Mouse (Mus musculus): ENCODE results near the gene Ttc21a. TPM values are rescaled to one million over a fixed set of nuclear protein-coding genes. Genes with fewer than 3 reads are reported as not detected.

Gene Ttc21a
- polyA plus RNA-seq, 1 experiment, result not detected

- Histone ChIP-seq H3K36me3 (ENCODE audit: control insufficient read depth) (peaks cover 12% of the 10 kb centered on the region; the same call in 1 of the 2 replicates), H3K4me3 (replicated peaks) (no peak overlapping the region), H3K4me1 (ENCODE audit: control insufficient read depth) (peaks cover 24% of the 10 kb centered on the region), H3K27me3 (ENCODE audit: control insufficient read depth) (peaks cover 10% of the 10 kb centered on the region), H3K9me3 (ENCODE audit: control insufficient read depth, low read length) (no peaks in the 10 kb centered on the region; the same call in 1 of the 2 replicates)
- no peak for TF ChIP-seq TAL1 (IDR thresholded peaks at IDR 0.05; ENCODE audit: low read length)
- TF ChIP-seq GATA1 (IDR thresholded peaks at IDR 0.05; ENCODE audit: low read length), result no peak
Measured at GRCm38 (mm10) chr9:119976704-119977556, 39.5 kb downstream of the Ttc21a start.

DNA sequence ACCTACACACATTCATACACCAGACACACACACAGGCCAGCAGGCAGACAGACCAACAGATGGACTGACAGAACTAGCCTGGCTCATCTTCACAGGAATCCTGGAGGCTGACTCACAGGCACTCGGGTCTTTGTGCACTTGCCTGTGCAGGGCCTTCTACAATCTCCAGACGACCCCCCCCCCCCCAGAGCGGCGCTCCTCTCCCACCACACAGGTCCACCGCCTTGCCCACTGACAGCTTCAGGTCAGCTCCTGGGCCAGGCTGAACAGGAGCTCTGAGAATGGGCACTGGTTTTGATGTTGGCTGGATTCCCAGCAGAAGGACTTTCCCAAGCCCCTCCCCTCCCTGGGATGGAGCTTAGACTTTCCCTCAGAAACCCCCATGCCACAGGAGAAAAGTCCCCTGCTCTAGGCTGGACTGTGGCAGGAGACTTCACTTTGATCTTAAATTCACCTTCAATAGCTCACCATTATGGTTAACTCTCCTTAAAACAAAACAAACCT, 40.2 kb downstream of the Ttc21a start:
- no peak overlapping the region for H3K4me3 ChIP-seq (replicated peaks)
- no peaks in the 10 kb centered on the region; the same call in 1 of the 2 replicates for H3K9me3 ChIP-seq (ENCODE audit: control insufficient read depth, low read length)
- peaks cover 30% of the 10 kb centered on the region for H3K4me1 ChIP-seq (ENCODE audit: control insufficient read depth)

DNA sequence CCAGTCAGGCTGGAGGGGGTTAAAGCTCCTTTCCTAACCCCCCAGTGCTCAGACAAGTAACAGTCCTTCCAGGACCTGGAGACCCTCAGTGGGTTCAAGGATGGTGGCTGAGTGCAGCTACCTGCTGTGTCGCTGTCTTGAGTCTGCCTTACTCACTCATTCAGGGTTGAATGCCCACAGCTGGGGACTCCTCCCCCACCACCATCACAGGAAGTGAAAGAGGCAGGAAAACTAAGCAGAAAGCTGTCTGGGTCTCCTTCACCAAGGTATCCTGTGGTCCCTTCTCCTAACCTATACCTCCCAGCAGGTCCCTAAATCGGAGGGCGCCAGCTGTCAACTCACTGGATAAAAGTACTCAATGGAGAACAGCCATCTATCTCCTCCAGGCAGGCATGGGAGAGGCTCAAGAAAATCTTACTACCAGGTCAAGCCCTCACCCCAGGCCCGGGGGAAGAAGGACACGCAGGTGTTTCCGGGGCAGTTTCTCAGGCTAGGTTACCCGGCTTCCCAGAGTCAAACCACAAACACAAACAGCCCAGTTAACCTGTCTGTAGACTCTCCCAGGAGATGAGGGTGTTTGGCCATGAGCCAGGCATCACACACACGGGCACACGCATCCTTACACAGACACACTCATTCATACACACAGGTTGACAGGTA, 40.9 kb downstream of the Ttc21a start:
- Histone ChIP-seq H3K9me3 (ENCODE audit: control insufficient read depth, low read length) (no peaks in the 10 kb centered on the region; the same call in 1 of the 2 replicates), H3K4me3 (replicated peaks) (no peak overlapping the region), H3K36me3 (ENCODE audit: control insufficient read depth) (peaks cover 5% of the 10 kb centered on the region; the same call in 1 of the 2 replicates), H3K27me3 (ENCODE audit: control insufficient read depth) (peaks cover 23% of the 10 kb centered on the region), H3K4me1 (ENCODE audit: control insufficient read depth) (peaks cover 37% of the 10 kb centered on the region)
- TF ChIP-seq GATA1 (IDR thresholded peaks at IDR 0.05; ENCODE audit: low read length), result no peak
- TF ChIP-seq TAL1 (IDR thresholded peaks at IDR 0.05; ENCODE audit: low read length), result no peak

More for the DNA sequence above, 40.2 kb downstream of the Ttc21a start:
- Histone ChIP-seq H3K36me3 (ENCODE audit: control insufficient read depth) (peaks cover 9% of the 10 kb centered on the region; the same call in 1 of the 2 replicates), H3K27me3 (ENCODE audit: control insufficient read depth) (peaks cover 16% of the 10 kb centered on the region)
- TF ChIP-seq GATA1 (IDR thresholded peaks at IDR 0.05; ENCODE audit: low read length) (no peak), TAL1 (IDR thresholded peaks at IDR 0.05; ENCODE audit: low read length) (no peak)

- no peak overlapping the region for H3K4me3 ChIP-seq (replicated peaks)
Measured at GRCm38 (mm10) chr9:119978811-119979441, 41.5 kb downstream of the Ttc21a start.

GRCm38 (mm10) chr9:119979749-119980148, 42.3 kb downstream of the Ttc21a start:
- no peaks in the 10 kb centered on the region for H3K9me3 ChIP-seq (ENCODE audit: control insufficient read depth, low read length)
- H3K4me3 ChIP-seq (replicated peaks), result no peak overlapping the region
- TF ChIP-seq GATA1 (IDR thresholded peaks at IDR 0.05; ENCODE audit: low read length), result no peak
- no peak for TF ChIP-seq TAL1 (IDR thresholded peaks at IDR 0.05; ENCODE audit: low read length)
- H3K27me3 ChIP-seq (ENCODE audit: control insufficient read depth), result peaks cover 38% of the 10 kb centered on the region
- H3K4me1 ChIP-seq (ENCODE audit: control insufficient read depth), result peaks cover 50% of the 10 kb centered on the region
- no peaks in the 10 kb centered on the region for H3K36me3 ChIP-seq (ENCODE audit: control insufficient read depth)

More at GRCm38 (mm10) chr9:119978811-119979441, 41.5 kb downstream of the Ttc21a start:
- peaks cover 30% of the 10 kb centered on the region for H3K27me3 ChIP-seq (ENCODE audit: control insufficient read depth)
- TF ChIP-seq TAL1 (IDR thresholded peaks at IDR 0.05; ENCODE audit: low read length) (no peak), GATA1 (IDR thresholded peaks at IDR 0.05; ENCODE audit: low read length) (no peak)
- H3K4me1 ChIP-seq (ENCODE audit: control insufficient read depth), result peaks cover 44% of the 10 kb centered on the region
- no peaks in the 10 kb centered on the region; the same call in 1 of the 2 replicates for H3K9me3 ChIP-seq (ENCODE audit: control insufficient read depth, low read length)
- H3K36me3 ChIP-seq (ENCODE audit: control insufficient read depth), result peaks cover 2% of the 10 kb centered on the region; the same call in 1 of the 2 replicates

DNA sequence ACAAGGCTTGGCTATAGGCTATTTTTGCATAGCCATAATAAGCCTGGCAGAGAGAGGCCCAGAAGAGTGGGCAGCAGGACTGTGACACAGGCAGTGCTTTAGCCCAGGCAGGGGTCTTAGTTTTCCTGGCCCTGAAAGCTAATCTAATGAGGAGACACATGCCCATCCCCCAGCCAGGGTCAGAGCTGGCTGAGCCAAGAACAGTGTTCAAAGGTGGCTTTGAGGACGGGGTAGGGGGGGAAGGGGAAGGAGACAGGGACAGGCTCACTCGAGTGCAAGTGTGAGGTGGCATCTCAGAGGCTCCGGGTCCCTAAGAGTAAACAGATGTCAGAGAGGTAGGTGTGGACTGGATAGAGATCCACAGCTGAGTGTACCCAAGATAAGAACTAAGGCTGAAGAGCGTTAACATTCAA, 43.4 kb downstream of the Ttc21a start:
- peaks cover 43% of the 10 kb centered on the region for H3K27me3 ChIP-seq (ENCODE audit: control insufficient read depth)
- no peak overlapping the region for H3K4me3 ChIP-seq (replicated peaks)
- peaks cover 50% of the 10 kb centered on the region for H3K4me1 ChIP-seq (ENCODE audit: control insufficient read depth)
- H3K36me3 ChIP-seq (ENCODE audit: control insufficient read depth), result no peaks in the 10 kb centered on the region
- no peak for TF ChIP-seq GATA1 (IDR thresholded peaks at IDR 0.05; ENCODE audit: low read length)
- TF ChIP-seq TAL1 (IDR thresholded peaks at IDR 0.05; ENCODE audit: low read length), result no peak
- H3K9me3 ChIP-seq (ENCODE audit: control insufficient read depth, low read length), result no peaks in the 10 kb centered on the region

- no peak for TF ChIP-seq GATA1 (IDR thresholded peaks at IDR 0.05; ENCODE audit: low read length)
- TF ChIP-seq TAL1 (IDR thresholded peaks at IDR 0.05; ENCODE audit: low read length), result no peak
- no peaks in the 10 kb centered on the region for H3K9me3 ChIP-seq (ENCODE audit: control insufficient read depth, low read length)
- H3K36me3 ChIP-seq (ENCODE audit: control insufficient read depth), result no peaks in the 10 kb centered on the region
- peaks cover 50% of the 10 kb centered on the region for H3K4me1 ChIP-seq (ENCODE audit: control insufficient read depth)
- peaks cover 46% of the 10 kb centered on the region for H3K27me3 ChIP-seq (ENCODE audit: control insufficient read depth)
- peak overlapping the region; percentile 17 for H3K4me3 ChIP-seq (replicated peaks)
Measured at GRCm38 (mm10) chr9:119981183-119982179, 44.1 kb downstream of the Ttc21a start.

Data from erythroblast, embryonic 14.5 days (primary cell).